Comparison of ENCODE assay signal across 8 mouse cellular contexts in genomic region chr8:123653308-123653993, GRCm38 (mm10). TPM values are rescaled to one million over a fixed set of nuclear protein-coding genes. Genes with fewer than 3 reads are reported as not detected.
A peak's percentile ranks its signal among the peaks of the same experiment; 100 is the strongest.
DNase-seq lines count a peak whose midpoint lies in the region; ATAC-seq lines count a peak whose summit lies in the region.

TSS of gene Rhou (plus strand) at chr8:123653929.

- H3K9me3 ChIP-seq in hindbrain, embryonic 12.5 days (replicated peaks) = no peaks in the 10 kb centered on the region

- H3K27me3 ChIP-seq in hindbrain, embryonic 12.5 days = no peaks in the 10 kb centered on the region

- peak within 1 kb of the TSS; percentile 77 for H3K4me3 ChIP-seq in hindbrain, embryonic 12.5 days

- peaks cover 22% of the 10 kb centered on the region for H3K36me3 ChIP-seq in hindbrain, embryonic 12.5 days

- DNase-seq in Muller cell, postnatal 12 days (ENCODE audit: inconsistent ontology term) = peak; percentile 92
- peak; percentile 91 for DNase-seq in cerebellum, adult 9-10 months
- DNase-seq in frontal cortex, postnatal 14 days (ENCODE audit: low spot score in 2 of 2) = peak; percentile 78 to 89
- DNase-seq in layer of hippocampus, postnatal 25 days (ENCODE audit: extremely low spot score in 1 of 2, low spot score in 1 of 2) = peak; percentile 85 to 92
- peak; percentile 96 for DNase-seq in lung, postnatal 14 days
- peak; percentile 94 for DNase-seq in retina, embryonic 14.5 days (ENCODE audit: low spot score)
- DNase-seq in thymus, postnatal 36 days = peak; percentile 64 to 65

- H3K4me2 ChIP-seq in hindbrain, embryonic 12.5 days (replicated peaks) = peak within 1 kb of the TSS; percentile 66

- peak within 1 kb of the TSS; percentile 92 for H3K27ac ChIP-seq in hindbrain, embryonic 12.5 days

- under 1% methylated on average over 35 of the region's 58 CpGs for WGBS in hindbrain, embryonic 12.5 days

- peak within 1 kb of the TSS; percentile 92 for H3K9ac ChIP-seq in hindbrain, embryonic 12.5 days

- peak; percentile 93 for ATAC-seq in hindbrain, embryonic 12.5 days (ENCODE audit: low FRiP score)

- H3K4me1 ChIP-seq in hindbrain, embryonic 12.5 days = peaks cover 14% of the 10 kb centered on the region

RNA-seq across cellular contexts. Expression of gene Rhou, which starts in this region (rescaled TPM):
- 11.2 and 11.6 TPM in 2 replicates for polyA plus RNA-seq in hindbrain, embryonic 12.5 days (2016; fragmentation: Nextera tagmentation; extraction: Ambion mirVana)
- 10 to 100 TPM; 36.3 to 44.0 TPM for total RNA-seq in layer of hippocampus, postnatal 25 days (2021)

Comparison
In these comparisons a context has a peak if more than half of its experiments do, and no peak if none do; other contexts are left out.
1. Peak in every context shown above with its lines: DNase-seq, ATAC-seq, H3K4me3 ChIP-seq and H3K27ac ChIP-seq.